Comparison of ENCODE assay signal across 23 mouse cellular contexts in the genomic region with DNA sequence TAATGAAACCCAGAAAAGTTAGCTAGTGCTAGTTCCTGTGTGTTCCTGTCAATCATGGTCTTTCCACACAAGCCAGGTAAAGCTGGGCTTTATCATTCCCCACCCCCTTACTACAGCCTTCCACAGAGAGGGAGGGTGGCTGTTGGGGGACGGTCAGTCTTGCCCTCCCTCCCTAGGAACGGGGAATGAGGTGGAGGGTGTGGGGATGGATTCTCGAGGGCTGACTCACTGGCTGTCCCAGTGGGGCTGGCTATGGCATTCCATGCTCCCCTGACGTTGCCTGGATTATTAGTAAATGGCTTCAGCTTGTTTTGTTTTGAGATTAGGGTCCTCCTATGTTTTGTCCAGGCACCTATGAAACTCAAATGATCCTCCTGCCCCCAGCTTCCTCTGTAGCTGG. TPM values are rescaled to one million over a fixed set of nuclear protein-coding genes. Genes with fewer than 3 reads are reported as not detected.
DNase-seq lines count a peak whose midpoint lies in the region; ATAC-seq and TF ChIP-seq lines count a peak whose summit lies in the region.
"Had no signal": no experiment of that assay in that cellular context is flagged by ENCODE, and none has a peak within 500 bp of the region (broad histone marks: within the 10 kb centered on the region; RNA-seq: fewer than 3 reads in every experiment).

No protein-coding gene starts in this region.

- H3K9me3 ChIP-seq in intestine, embryonic 16.5 days (ENCODE audit: control insufficient read depth, low read length) = no peaks in the 10 kb centered on the region
- H3K9me3 ChIP-seq: embryonic facial prominence, embryonic 13.5 days; forebrain, embryonic 15.5 days; hindbrain, embryonic 15.5 days; lung, embryonic 15.5 days; megakaryocyte, embryonic 14.5 days had no signal

- no peak overlapping the region for H3K27ac ChIP-seq in intestine, embryonic 16.5 days (ENCODE audit: low read length)
- H3K27ac ChIP-seq: embryonic facial prominence, embryonic 13.5 days; forebrain, embryonic 15.5 days; hindbrain, embryonic 15.5 days; lung, embryonic 15.5 days had no signal

- peaks cover 6% of the 10 kb centered on the region for H3K4me1 ChIP-seq in intestine, embryonic 16.5 days (ENCODE audit: control insufficient read depth, insufficient read depth, low read length)

- DNase-seq in adrenal gland, postnatal 36 days = peak; percentile 35 to 72
- no peak for DNase-seq in adrenal gland, postnatal 4 days (ENCODE audit: low spot score in 2 of 2)
- DNase-seq in heart, postnatal 4 days = peak; percentile 25
- no peak for DNase-seq in heart, adult 8-10 months (ENCODE audit: low spot score)
- DNase-seq: cerebellum, adult 11 months; cerebellum, postnatal 10 days; midbrain, embryonic 14.5 days; thymus, adult 18-20 months; thymus, postnatal 4 days had no signal

- H3K27me3 ChIP-seq in C2C12 (ENCODE audit: control insufficient read depth, insufficient read depth, insufficient read length) (no peaks in the 10 kb centered on the region), myocyte (ENCODE audit: control insufficient read depth, insufficient read depth, insufficient read length) (no peaks in the 10 kb centered on the region)
- peaks cover 27% of the 10 kb centered on the region; the same call in 1 of the 2 replicates for H3K27me3 ChIP-seq in intestine, embryonic 16.5 days (replicated peaks; ENCODE audit: control insufficient read depth, insufficient read depth, low read length)

- ATAC-seq in intestine, embryonic 16.5 days = no peak
- ATAC-seq: activated CD4-positive, CD25-positive, alpha-beta regulatory T cell, adult 4 months; forebrain, embryonic 15.5 days; intestine, postnatal 0 days had no signal

- no peak for TF ChIP-seq POLR2A in myocyte (IDR thresholded peaks at IDR 0.05; ENCODE audit: insufficient read length, low read depth)

- H3K79me3 ChIP-seq in C2C12 (ENCODE audit: low read depth) = no peaks in the 10 kb centered on the region

- TF ChIP-seq CTCF in C2C12 (IDR thresholded peaks at IDR 0.05; ENCODE audit: control insufficient read depth, insufficient read depth, insufficient read length) = no peak

- H3ac ChIP-seq in C2C12 (ENCODE audit: control insufficient read depth, insufficient read length, low read depth) (no peak overlapping the region), myocyte (ENCODE audit: control insufficient read depth, insufficient read length) (no peak overlapping the region)

- WGBS in intestine, embryonic 16.5 days = 24% methylated on average over 4 of the region's 4 CpGs

- H3K4me2 ChIP-seq in myocyte (ENCODE audit: low read depth) = peak overlapping the region; percentile 68
- no peak overlapping the region; the same call in 1 of the 2 replicates for H3K4me2 ChIP-seq in intestine, embryonic 16.5 days (ENCODE audit: low read depth, low read length)
- H3K4me2 ChIP-seq: forebrain, embryonic 15.5 days; hindbrain, embryonic 15.5 days; liver, embryonic 11.5 days had no signal

- H3K36me3 ChIP-seq in C2C12 (ENCODE audit: control insufficient read depth, insufficient read depth) (peaks cover 11% of the 10 kb centered on the region), myocyte (ENCODE audit: control insufficient read depth, insufficient read depth) (no peaks in the 10 kb centered on the region)
- H3K36me3 ChIP-seq in intestine, embryonic 16.5 days (ENCODE audit: control insufficient read depth, insufficient read depth, low read length) = no peaks in the 10 kb centered on the region
- H3K36me3 ChIP-seq: embryonic facial prominence, embryonic 13.5 days; forebrain, embryonic 15.5 days; hindbrain, embryonic 15.5 days; lung, embryonic 15.5 days had no signal

- no peak overlapping the region for H3K9ac ChIP-seq in intestine, embryonic 16.5 days (ENCODE audit: low read depth, low read length)
- H3K9ac ChIP-seq: embryonic facial prominence, embryonic 13.5 days; forebrain, embryonic 15.5 days; hindbrain, embryonic 15.5 days; lung, embryonic 15.5 days had no signal

- H3K79me2 ChIP-seq in C2C12 (ENCODE audit: control insufficient read depth, insufficient read depth) (peaks cover 22% of the 10 kb centered on the region), myocyte (ENCODE audit: control insufficient read depth, insufficient read depth) (no peaks in the 10 kb centered on the region)

- H3K4me3 ChIP-seq in C2C12 (ENCODE audit: insufficient read depth, poor library complexity, severe bottlenecking) (peak overlapping the region; percentile 49), myocyte (peak overlapping the region; percentile 22)
- no peak overlapping the region for H3K4me3 ChIP-seq in intestine, embryonic 16.5 days (ENCODE audit: low read length)
- H3K4me3 ChIP-seq: forebrain, embryonic 15.5 days; hindbrain, embryonic 15.5 days; lung, embryonic 15.5 days; megakaryocyte, embryonic 14.5 days had no signal

TF ChIP-seq in C2C12, 6 proteins besides CTCF, POLR2A, EP300 and RAD21:
- TF ChIP-seq MAX (IDR thresholded peaks at IDR 0.05) (peak; percentile 36), FOSL1 (IDR thresholded peaks at IDR 0.05; ENCODE audit: insufficient read depth, low read length, poor library complexity, severe bottlenecking) (peak; percentile 23), USF1 (IDR thresholded peaks at IDR 0.05; ENCODE audit: low read depth) (no peak), CEBPB (IDR thresholded peaks at IDR 0.05; ENCODE audit: low read depth) (no peak), MYOG (IDR thresholded peaks at IDR 0.05; ENCODE audit: control insufficient read depth, extremely low read depth, insufficient read length) (no peak), MYOD1 (IDR thresholded peaks at IDR 0.05; ENCODE audit: control insufficient read depth, insufficient read length, low read depth) (no peak)

TF ChIP-seq in myocyte, 11 proteins besides CTCF, POLR2A, EP300 and RAD21:
- no peak for TF ChIP-seq SRF (IDR thresholded peaks at IDR 0.05; ENCODE audit: control insufficient read depth, insufficient read length, low read depth)
- peak; percentile 2 for TF ChIP-seq TCF3 (IDR thresholded peaks at IDR 0.05; ENCODE audit: insufficient read length, low read depth)

RNA-seq across cellular contexts. Expression of gene Tent5b, which starts 1.6 kb away (rescaled TPM):
- total RNA-seq in adrenal gland, postnatal 36 days (2021) = 1 to 10 TPM; 1.0 to 3.5 TPM
- total RNA-seq in adrenal gland, postnatal 4 days (2021) = under 1 TPM; 0.73 to 0.78 TPM
- total RNA-seq in heart, postnatal 4 days (2021) = 1 to 10 TPM; 1.9 to 3.1 TPM
- 1 to 10 TPM; 1.3 to 3.0 (median 1.6) TPM for total RNA-seq in heart, adult 8-10 months (2022)
- polyA plus RNA-seq in C2C12 (2012; fragmentation: generic; extraction: Trizol) (4.4 TPM), myocyte (2012; fragmentation: generic; extraction: Trizol) (3.3 TPM)
- polyA plus RNA-seq in intestine, embryonic 16.5 days (2015; fragmentation: Nextera tagmentation; extraction: Ambion mirVana) = 0.66 and 0.73 TPM in 2 replicates
- polyA plus RNA-seq: activated CD4-positive, CD25-positive, alpha-beta regulatory T cell, adult 4 months; liver, embryonic 11.5 days; neural tube, embryonic 14.5 days had no signal

RNA-seq across cellular contexts. Expression of gene Trnp1, which starts 16.9 kb away (rescaled TPM):
- total RNA-seq in adrenal gland, postnatal 36 days (2021) = 1 to 10 TPM; 3.4 to 4.6 TPM
- 1 to 10 TPM; 6.9 to 8.0 TPM for total RNA-seq in adrenal gland, postnatal 4 days (2021)
- 1 to 10 TPM; 1.4 to 2.4 TPM for total RNA-seq in heart, postnatal 4 days (2021)
- total RNA-seq in heart, adult 8-10 months (2022) = 1 to 10 TPM; 1.3 to 1.8 (median 1.6) TPM
- polyA plus RNA-seq in C2C12 (2012; fragmentation: generic; extraction: Trizol) (2.3 TPM), myocyte (2012; fragmentation: generic; extraction: Trizol) (0.37 TPM)
- 0.70 and 0.81 TPM in 2 replicates for polyA plus RNA-seq in intestine, embryonic 16.5 days (2015; fragmentation: Nextera tagmentation; extraction: Ambion mirVana)
- polyA plus RNA-seq: activated CD4-positive, CD25-positive, alpha-beta regulatory T cell, adult 4 months had no signal

RNA-seq across cellular contexts. Expression of gene Kdf1, which starts 37.3 kb away (rescaled TPM):
- total RNA-seq in adrenal gland, postnatal 36 days (2021) = 1 to 10 TPM in 1 of 2 experiments, under 1 TPM in 1; 0.76 to 4.6 TPM
- 1 to 10 TPM; 5.0 to 8.0 TPM for total RNA-seq in adrenal gland, postnatal 4 days (2021)
- total RNA-seq in heart, postnatal 4 days (2021) = not detected
- not detected for total RNA-seq in heart, adult 8-10 months (2022)
- polyA plus RNA-seq in C2C12 (2012; fragmentation: generic; extraction: Trizol) (0.06 TPM), myocyte (2012; fragmentation: generic; extraction: Trizol) (0.01 TPM)
- 55.3 and 59.9 TPM in 2 replicates for polyA plus RNA-seq in intestine, embryonic 16.5 days (2015; fragmentation: Nextera tagmentation; extraction: Ambion mirVana)
- total RNA-seq: heart, adult 18-20 months; heart, postnatal 25 days had no signal
- polyA plus RNA-seq: activated CD4-positive, CD25-positive, alpha-beta regulatory T cell, adult 4 months had no signal

Comparison
In these comparisons a context has a peak if more than half of its experiments do, and no peak if none do; other contexts are left out.
1. DNase-seq: peak in adrenal gland, postnatal 36 days (2 of 2) and heart, postnatal 4 days (single experiment); none in adrenal gland, postnatal 4 days (0 of 2) and heart, adult 8-10 months (single experiment).